Mouse (Mus musculus) heart, adult 2 months (tissue): ENCODE measurements around the gene Creld1.

Experiments
- CTCF ChIP-seq: fragments of 200-600 bp; IDR thresholded peaks from 2 replicates; pipeline ENCODE4 v1.8.1; 2022; ENCODE audit warnings: antibody characterized with exemption, mild to moderate bottlenecking, moderate library complexity
- POLR2A ChIP-seq: fragments of 200-500 bp; IDR thresholded peaks from 2 replicates; pipeline ENCODE4 v1.6.1; 2011; ENCODE audit warnings: mild to moderate bottlenecking, low read depth, low read length, control low read depth; ENCODE audit not compliant: insufficient read depth

GRCm38 (mm10) chr6:113441147-113441680, 41.9 kb upstream of the Creld1 start:
- TF ChIP-seq CTCF (peak; percentile 80), POLR2A (no peak)
